Mouse (Mus musculus): ENCODE measurements around the gene Rras.

DNA sequence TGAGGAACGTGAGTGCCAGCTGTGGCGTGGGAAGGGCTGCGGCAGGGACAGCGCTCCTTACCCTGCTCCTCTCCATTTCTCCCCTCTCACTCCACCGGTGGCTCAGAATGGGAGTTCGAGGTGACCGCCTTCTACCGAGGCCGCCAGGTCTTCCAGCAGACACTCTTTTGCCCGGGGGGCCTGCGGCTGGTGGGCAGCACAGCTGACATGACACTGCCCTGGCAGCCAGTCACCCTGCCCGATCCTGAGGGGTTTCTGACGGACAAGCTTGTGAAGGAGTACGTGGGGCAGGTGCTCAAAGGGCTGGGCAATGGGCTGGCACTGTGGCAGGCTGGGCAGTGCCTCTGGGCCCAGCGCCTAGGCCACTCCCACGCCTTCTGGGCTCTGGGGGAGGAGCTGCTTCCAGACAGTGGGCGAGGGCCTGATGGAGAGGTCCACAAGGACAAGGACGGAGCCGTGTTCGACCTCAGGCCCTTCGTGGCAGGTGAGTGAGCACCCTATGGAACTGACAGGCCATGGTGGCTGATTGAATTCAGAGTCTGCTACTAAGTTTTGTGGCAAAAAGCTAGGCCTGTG, 17.1 kb upstream of the Rras start:
- TF ChIP-seq CTCF (IDR thresholded peaks at IDR 0.05; ENCODE audit: extremely low read depth, insufficient read depth, insufficient read length, insufficient replicate concordance) (no peak), POLR2A (IDR thresholded peaks at IDR 0.05; ENCODE audit: low read depth, low read length) (no peak)
